Mouse (Mus musculus): ENCODE data around the gene Adamtsl3. TPM values are rescaled to one million over a fixed set of nuclear protein-coding genes. Genes with fewer than 3 reads are reported as not detected.
"Not testable (repeated sequence)": the region's sequence is repeated elsewhere in the genome, so short reads cannot be mapped to it uniquely, and the experiment has no call there.

Gene Adamtsl3
- polyA plus RNA-seq, 1 experiment from 2014 or later, result 0.14 TPM

GRCm38 (mm10) chr7:82396869-82397268, 61.4 kb downstream of the Adamtsl3 start:
- Histone ChIP-seq H3K4me1 (no peaks in the 10 kb centered on the region), H3K4me3 (no peak overlapping the region), H3K36me3 (replicated peaks) (no peaks in the 10 kb centered on the region), H3K27me3 (replicated peaks; ENCODE audit: low read depth, poor library complexity, severe bottlenecking) (no peaks in the 10 kb centered on the region), H3K9me3 (no peaks in the 10 kb centered on the region), H3K27ac (replicated peaks) (no peak overlapping the region)
- 38% methylated on average over 5 of the region's 5 CpGs for WGBS
- DNase-seq (ENCODE audit: low spot score), result no peak

GRCm38 (mm10) chr7:82397632-82398031, 62.1 kb downstream of the Adamtsl3 start:
- Histone ChIP-seq H3K4me3 (no peak overlapping the region), H3K27ac (replicated peaks) (no peak overlapping the region), H3K9me3 (no peaks in the 10 kb centered on the region), H3K36me3 (replicated peaks) (no peaks in the 10 kb centered on the region), H3K27me3 (replicated peaks; ENCODE audit: low read depth, poor library complexity, severe bottlenecking) (no peaks in the 10 kb centered on the region), H3K4me1 (no peaks in the 10 kb centered on the region)
- WGBS, result 82% methylated on average over 8 of the region's 8 CpGs
- DNase-seq (ENCODE audit: low spot score), result no peak

GRCm38 (mm10) chr7:82405466-82406045, 70.1 kb downstream of the Adamtsl3 start:
- H3K27me3 ChIP-seq (replicated peaks; ENCODE audit: low read depth, poor library complexity, severe bottlenecking), result no peaks in the 10 kb centered on the region
- H3K4me1 ChIP-seq, result no peaks in the 10 kb centered on the region
- WGBS, result 89% methylated on average over 9 of the region's 9 CpGs
- no peak for DNase-seq (ENCODE audit: low spot score)
- H3K9me3 ChIP-seq, result no peaks in the 10 kb centered on the region
- no peak overlapping the region for H3K27ac ChIP-seq (replicated peaks)
- H3K4me3 ChIP-seq, result no peak overlapping the region
- no peaks in the 10 kb centered on the region for H3K36me3 ChIP-seq (replicated peaks)

- no peak for DNase-seq (ENCODE audit: low spot score)
- no peaks in the 10 kb centered on the region for H3K36me3 ChIP-seq (replicated peaks)
- WGBS, result 76% methylated on average over 4 of the region's 4 CpGs
Observed at GRCm38 (mm10) chr7:82410966-82411365, 75.5 kb downstream of the Adamtsl3 start.

GRCm38 (mm10) chr7:82416653-82417052, 81.2 kb downstream of the Adamtsl3 start:
- 86% methylated on average over 6 of the region's 6 CpGs for WGBS
- Histone ChIP-seq H3K27me3 (replicated peaks; ENCODE audit: low read depth, poor library complexity, severe bottlenecking) (no peaks in the 10 kb centered on the region), H3K27ac (replicated peaks) (no peak overlapping the region), H3K9me3 (no peaks in the 10 kb centered on the region), H3K4me1 (no peaks in the 10 kb centered on the region), H3K36me3 (replicated peaks) (no peaks in the 10 kb centered on the region), H3K4me3 (no peak overlapping the region)
- DNase-seq (ENCODE audit: low spot score), result no peak

More at GRCm38 (mm10) chr7:82410966-82411365, 75.5 kb downstream of the Adamtsl3 start:
- Histone ChIP-seq H3K4me1 (no peaks in the 10 kb centered on the region), H3K9me3 (no peaks in the 10 kb centered on the region), H3K27me3 (replicated peaks; ENCODE audit: low read depth, poor library complexity, severe bottlenecking) (no peaks in the 10 kb centered on the region), H3K4me3 (no peak overlapping the region), H3K27ac (replicated peaks) (no peak overlapping the region)

GRCm38 (mm10) chr7:82417053-82417452, 81.6 kb downstream of the Adamtsl3 start:
- DNase-seq (ENCODE audit: low spot score), result no peak
- no peaks in the 10 kb centered on the region for H3K9me3 ChIP-seq
- H3K27me3 ChIP-seq (replicated peaks; ENCODE audit: low read depth, poor library complexity, severe bottlenecking), result no peaks in the 10 kb centered on the region
- H3K27ac ChIP-seq (replicated peaks), result no peak overlapping the region
- H3K36me3 ChIP-seq (replicated peaks), result no peaks in the 10 kb centered on the region
- WGBS, result 84% methylated on average over 4 of the region's 4 CpGs
- H3K4me3 ChIP-seq, result no peak overlapping the region
- no peaks in the 10 kb centered on the region for H3K4me1 ChIP-seq

GRCm38 (mm10) chr7:82420329-82421052, 85.0 kb downstream of the Adamtsl3 start:
- H3K9me3 ChIP-seq; H3K4me1 ChIP-seq; H3K27ac ChIP-seq (replicated peaks); DNase-seq (ENCODE audit: low spot score); H3K27me3 ChIP-seq (replicated peaks; ENCODE audit: low read depth, poor library complexity, severe bottlenecking); H3K36me3 ChIP-seq (replicated peaks); H3K4me3 ChIP-seq: not testable (repeated sequence)
- 83% methylated on average over 6 of the region's 6 CpGs for WGBS

GRCm38 (mm10) chr7:82422561-82422960, 87.1 kb downstream of the Adamtsl3 start:
- Histone ChIP-seq H3K4me3 (no peak overlapping the region), H3K27ac (replicated peaks) (no peak overlapping the region), H3K36me3 (replicated peaks) (no peaks in the 10 kb centered on the region), H3K4me1 (0 out of 2 replicates have a peak, but pooled peaks cover 3% of the 10 kb centered on the region), H3K9me3 (no peaks in the 10 kb centered on the region), H3K27me3 (replicated peaks; ENCODE audit: low read depth, poor library complexity, severe bottlenecking) (no peaks in the 10 kb centered on the region)
- 72% methylated on average over 3 of the region's 3 CpGs for WGBS
- DNase-seq (ENCODE audit: low spot score), result no peak

- Histone ChIP-seq H3K27ac (replicated peaks) (no peak overlapping the region), H3K4me3 (no peak overlapping the region), H3K9me3 (no peaks in the 10 kb centered on the region), H3K36me3 (replicated peaks) (no peaks in the 10 kb centered on the region), H3K27me3 (replicated peaks; ENCODE audit: low read depth, poor library complexity, severe bottlenecking) (no peaks in the 10 kb centered on the region), H3K4me1 (0 out of 2 replicates have a peak, but pooled peaks cover 3% of the 10 kb centered on the region)
- DNase-seq (ENCODE audit: low spot score), result no peak
- 98% methylated on average over 2 of the region's 2 CpGs for WGBS
Observed at GRCm38 (mm10) chr7:82423602-82424001, 88.1 kb downstream of the Adamtsl3 start.

GRCm38 (mm10) chr7:82424281-82424680, 88.8 kb downstream of the Adamtsl3 start:
- Histone ChIP-seq H3K9me3 (no peaks in the 10 kb centered on the region), H3K4me1 (0 out of 2 replicates have a peak, but pooled peaks cover 3% of the 10 kb centered on the region), H3K4me3 (no peak overlapping the region), H3K36me3 (replicated peaks) (no peaks in the 10 kb centered on the region), H3K27me3 (replicated peaks; ENCODE audit: low read depth, poor library complexity, severe bottlenecking) (no peaks in the 10 kb centered on the region), H3K27ac (replicated peaks) (no peak overlapping the region)
- DNase-seq (ENCODE audit: low spot score), result no peak
- WGBS, result 80% methylated on average over 1 of the region's 1 CpGs

GRCm38 (mm10) chr7:82425374-82425773, 89.9 kb downstream of the Adamtsl3 start:
- no peaks in the 10 kb centered on the region for H3K36me3 ChIP-seq (replicated peaks)
- H3K4me3 ChIP-seq, result no peak overlapping the region
- no peak for DNase-seq (ENCODE audit: low spot score)
- WGBS, result 68% methylated on average over 11 of the region's 11 CpGs
- H3K9me3 ChIP-seq, result no peaks in the 10 kb centered on the region
- H3K27me3 ChIP-seq (replicated peaks; ENCODE audit: low read depth, poor library complexity, severe bottlenecking), result no peaks in the 10 kb centered on the region
- no peak overlapping the region for H3K27ac ChIP-seq (replicated peaks)
- H3K4me1 ChIP-seq, result 0 out of 2 replicates have a peak, but pooled peaks cover 3% of the 10 kb centered on the region

GRCm38 (mm10) chr7:82429447-82429846, 94.0 kb downstream of the Adamtsl3 start:
- H3K4me3 ChIP-seq, result no peak overlapping the region
- no peak for DNase-seq (ENCODE audit: low spot score)
- no peaks in the 10 kb centered on the region for H3K9me3 ChIP-seq
- H3K27ac ChIP-seq (replicated peaks), result no peak overlapping the region
- H3K4me1 ChIP-seq, result no peaks in the 10 kb centered on the region
- 81% methylated on average over 4 of the region's 4 CpGs for WGBS
- H3K27me3 ChIP-seq (replicated peaks; ENCODE audit: low read depth, poor library complexity, severe bottlenecking), result no peaks in the 10 kb centered on the region
- H3K36me3 ChIP-seq (replicated peaks), result no peaks in the 10 kb centered on the region

- no peak overlapping the region for H3K27ac ChIP-seq (replicated peaks)
- no peak for DNase-seq (ENCODE audit: low spot score)
- no peaks in the 10 kb centered on the region for H3K36me3 ChIP-seq (replicated peaks)
- no peaks in the 10 kb centered on the region for H3K9me3 ChIP-seq
- no peak overlapping the region for H3K4me3 ChIP-seq
- no peaks in the 10 kb centered on the region for H3K27me3 ChIP-seq (replicated peaks; ENCODE audit: low read depth, poor library complexity, severe bottlenecking)
- no peaks in the 10 kb centered on the region for H3K4me1 ChIP-seq
- 67% methylated on average over 2 of the region's 2 CpGs for WGBS
Observed at GRCm38 (mm10) chr7:82431572-82431971, 96.1 kb downstream of the Adamtsl3 start.

Measured in embryonic facial prominence, embryonic 10.5 days (tissue).